Mouse (Mus musculus) left cerebral cortex, adult 8-10 months (tissue): ENCODE measurements at regions not wholly inside any gene's neighbourhood (a gene's known extent, or its start where the extent isn't known, plus 50 kb on each side); places are given as distances from the start of the nearest gene placed in this dataset.

ENCODE experiments used
- DNase-seq, 2 experiments: peaks; one replicate each; pipeline ENCODE4 v3.0.0; 2022; ENCODE audit warnings: low spot score in 2 of 2

DNA sequence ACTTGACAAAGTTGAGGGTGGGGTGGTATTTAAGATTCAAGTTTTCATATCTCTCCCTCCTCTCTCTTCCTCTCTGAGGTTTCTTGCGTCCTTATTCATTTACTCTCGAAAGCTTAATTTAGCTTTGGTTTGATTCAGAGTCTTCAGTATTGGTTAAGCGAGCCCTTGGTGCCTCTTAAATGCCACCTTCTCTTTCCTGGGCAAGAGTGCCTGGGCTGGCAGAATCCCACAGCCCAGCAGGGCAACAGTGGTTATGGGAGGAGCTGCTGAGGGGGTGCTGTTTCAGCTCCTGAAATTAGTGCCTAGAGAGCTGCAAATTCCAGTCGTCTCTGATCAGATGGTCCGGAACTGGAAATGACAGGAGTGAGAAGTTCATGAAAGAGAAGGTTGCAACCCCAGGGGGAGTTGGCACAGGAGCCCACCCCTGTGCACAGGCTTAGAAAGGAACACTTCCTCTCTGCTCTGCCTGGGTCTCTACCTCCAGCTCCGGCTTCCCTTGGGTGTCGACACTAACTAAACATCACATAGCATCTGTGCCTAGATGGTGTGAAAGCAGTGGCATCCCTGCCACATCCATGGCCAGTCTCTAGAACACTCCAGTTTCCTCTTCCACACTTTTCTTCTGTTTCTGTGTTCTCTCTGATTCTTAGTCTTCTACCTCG is 125.2 kb upstream of the Tent5a start:
- no peak for DNase-seq

DNA sequence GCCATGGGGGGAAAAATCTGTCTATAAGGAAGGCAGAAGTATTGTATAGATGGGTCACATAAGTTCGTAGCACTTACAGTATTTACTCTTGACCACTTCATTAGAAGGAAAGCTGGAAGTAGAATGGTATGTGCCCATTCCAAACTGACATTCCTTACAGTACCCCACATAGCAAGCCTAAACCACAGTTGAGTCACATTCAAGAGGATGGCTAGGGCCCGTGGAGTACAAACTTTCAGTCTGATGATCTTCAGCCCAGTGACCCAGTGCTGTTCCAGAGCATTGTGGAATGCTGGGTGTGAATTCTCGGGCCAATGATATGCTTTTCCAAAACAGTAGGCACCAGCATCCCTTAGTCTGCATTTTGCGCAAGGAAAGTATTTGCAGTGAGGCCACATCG is 124.2 kb upstream of the Tent5a start:
- DNase-seq = no peak

DNA sequence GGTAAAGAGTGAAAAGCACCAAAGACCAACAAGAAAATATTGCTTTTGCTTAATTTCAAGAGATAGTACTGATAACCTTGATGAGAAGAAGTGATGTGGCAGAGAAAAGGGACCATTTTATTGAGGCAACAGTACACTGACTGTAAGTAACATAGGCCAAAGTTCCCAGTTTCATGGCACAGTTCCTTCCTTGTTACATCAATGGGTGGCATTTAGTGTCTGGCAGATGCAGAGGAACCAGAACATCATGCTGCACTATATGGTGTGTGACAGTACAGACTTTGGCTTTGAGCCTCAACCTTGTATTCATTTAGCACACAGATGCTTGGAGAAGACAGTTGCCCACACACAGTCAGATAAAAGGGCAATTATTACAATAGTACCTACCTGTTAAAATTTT is 123.7 kb upstream of the Tent5a start:
- DNase-seq = no peak

DNA sequence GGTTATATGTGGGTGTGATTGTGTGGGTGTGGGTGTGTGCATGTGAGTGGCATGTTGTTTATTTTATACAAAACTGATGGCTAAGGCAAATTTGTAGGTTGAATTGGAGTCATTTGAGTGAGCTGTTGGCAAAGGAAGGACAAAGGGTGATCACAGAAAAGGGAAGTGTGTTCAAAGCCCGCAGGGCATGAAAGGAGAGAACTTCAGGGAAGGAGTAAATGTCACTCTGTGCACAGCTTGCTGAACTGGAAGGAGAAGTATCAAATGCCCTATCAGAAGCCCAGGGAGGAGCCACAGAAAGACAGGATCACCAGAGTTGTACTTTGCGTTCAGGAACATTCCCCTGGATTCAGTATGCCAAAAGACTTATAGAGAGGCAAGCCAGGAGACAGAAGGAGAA is 122.3 kb upstream of the Tent5a start:
- DNase-seq = no peak

DNA sequence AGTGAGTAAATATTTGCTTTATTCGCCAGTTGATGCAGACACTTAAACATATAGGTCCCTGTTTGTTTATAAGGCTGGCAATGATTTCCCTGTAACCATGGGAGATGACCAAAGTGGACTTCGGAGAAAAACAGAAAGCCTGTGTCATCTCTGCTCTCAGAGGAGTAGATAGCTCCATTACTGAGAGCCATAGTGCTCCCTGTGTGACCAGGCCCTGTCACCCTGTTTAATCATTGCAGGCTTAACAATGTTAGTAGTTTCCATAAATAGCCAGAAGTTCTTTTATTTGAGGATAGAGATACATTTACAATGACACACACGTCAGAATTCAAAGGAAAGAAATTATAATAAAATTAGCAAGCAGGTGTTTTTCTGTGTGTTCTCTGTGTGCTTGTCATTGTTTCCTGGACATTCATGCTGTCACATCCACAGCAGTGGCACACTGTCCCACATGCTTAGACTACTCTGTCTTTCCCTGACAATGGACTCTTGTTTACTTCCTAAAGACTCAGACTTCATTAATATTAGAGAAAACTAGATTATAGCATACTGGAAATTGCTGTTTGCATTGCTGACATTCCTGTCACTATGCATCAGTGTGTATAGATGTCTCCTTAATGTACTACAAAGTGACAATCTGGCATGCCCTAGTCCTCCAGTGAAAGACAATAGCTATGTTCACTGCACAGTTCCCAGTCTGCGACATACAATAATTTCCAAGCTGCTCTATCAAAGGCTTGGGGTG is 115.8 kb upstream of the Tent5a start:
- DNase-seq = no peak

DNA sequence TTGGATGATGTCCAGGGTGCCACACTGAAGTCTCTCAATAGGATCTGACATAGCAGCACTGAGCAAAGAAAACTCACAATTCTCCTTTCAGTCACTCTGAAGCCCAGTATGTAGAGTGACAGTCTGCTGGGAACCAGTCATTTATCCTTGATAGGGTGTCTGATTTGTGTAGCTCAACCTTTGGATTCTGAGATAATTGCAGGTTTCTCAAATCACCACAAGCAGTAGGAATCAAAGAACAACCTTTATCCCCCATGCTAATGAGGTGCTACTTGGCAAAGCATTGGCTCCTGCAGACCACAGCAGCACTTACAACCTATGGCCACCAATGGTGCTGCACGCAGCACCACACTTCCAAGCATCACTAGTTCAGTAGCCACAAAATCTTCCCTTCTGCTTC is 112.5 kb upstream of the Tent5a start:
- DNase-seq = no peak

DNA sequence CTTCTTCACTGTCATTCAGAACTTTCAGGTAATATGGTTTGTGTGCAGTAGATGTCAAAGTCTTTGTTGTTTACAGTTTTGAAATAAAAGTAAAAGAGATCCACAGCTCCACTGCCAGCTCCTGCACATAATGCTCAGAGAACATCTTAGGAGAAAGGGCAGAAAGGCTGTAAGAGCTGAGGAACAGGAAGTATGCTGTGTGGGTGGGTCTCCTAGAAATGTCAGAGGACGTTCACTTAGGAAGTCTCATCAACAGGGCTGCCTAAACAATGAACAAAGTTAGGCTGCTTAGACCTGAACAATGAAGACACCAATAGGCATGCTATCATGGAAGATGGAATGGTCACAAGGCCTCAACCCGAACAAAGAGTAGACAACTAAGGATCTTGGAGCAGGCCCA is 105.1 kb upstream of the Tent5a start:
- no peak for DNase-seq

DNA sequence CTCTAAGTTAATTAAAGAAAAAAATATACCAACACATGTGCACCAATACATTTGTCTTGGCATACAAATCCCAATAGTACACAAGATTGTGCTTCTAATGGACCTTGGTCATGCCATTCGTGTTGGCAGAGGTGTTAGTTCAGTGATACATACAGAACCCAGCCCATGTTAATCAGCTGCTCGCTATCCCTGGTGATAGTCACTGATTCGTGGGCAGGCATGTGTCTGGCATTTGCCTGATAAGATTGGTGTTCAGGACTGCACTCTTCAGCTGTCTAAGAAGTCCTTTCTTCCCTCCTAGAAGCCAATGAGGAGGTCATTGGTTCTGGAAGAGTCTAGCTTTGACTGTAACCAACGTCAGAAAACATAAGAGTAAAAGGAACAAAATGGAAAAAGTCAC is 99.7 kb upstream of the Tent5a start:
- DNase-seq = no peak

DNA sequence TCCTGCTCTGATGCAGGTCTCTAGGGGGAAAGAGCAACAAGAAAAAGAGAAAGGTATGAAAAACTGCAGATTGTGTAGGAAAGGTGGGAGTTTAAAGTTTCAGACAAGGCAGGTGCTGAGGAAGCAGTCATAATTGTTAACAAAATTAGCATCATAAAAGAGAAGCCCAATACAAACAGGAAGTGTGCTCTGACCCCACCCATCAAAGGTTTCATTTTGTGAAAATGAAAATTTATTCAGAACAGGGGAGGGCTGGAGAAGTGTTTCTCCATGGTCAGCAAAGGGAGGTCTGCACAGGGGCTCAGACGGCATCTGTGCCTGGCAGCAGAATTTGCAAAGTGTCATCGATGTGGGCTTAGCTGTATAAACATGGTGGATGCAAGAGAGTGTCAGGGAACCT is 96.8 kb upstream of the Tent5a start:
- no peak for DNase-seq

DNA sequence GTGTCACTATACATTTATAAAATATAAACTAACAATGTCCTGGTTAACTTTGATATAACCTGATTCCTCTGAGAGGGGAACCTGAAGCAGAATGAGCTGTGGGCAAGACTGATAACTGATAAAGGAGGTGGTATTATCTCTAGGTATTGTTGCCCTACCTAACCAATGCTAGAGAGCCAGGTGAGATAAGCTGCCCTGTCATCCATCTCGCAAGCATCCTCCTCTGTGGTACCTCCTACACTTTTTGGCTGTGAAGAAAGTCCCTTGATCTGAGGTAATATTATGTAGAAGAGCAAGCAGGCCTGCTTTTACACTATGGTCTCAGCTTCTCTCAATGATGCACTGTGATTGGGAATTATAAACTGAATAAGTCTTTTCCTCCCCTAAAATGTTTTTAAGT is 87.2 kb upstream of the Tent5a start:
- no peak for DNase-seq

DNA sequence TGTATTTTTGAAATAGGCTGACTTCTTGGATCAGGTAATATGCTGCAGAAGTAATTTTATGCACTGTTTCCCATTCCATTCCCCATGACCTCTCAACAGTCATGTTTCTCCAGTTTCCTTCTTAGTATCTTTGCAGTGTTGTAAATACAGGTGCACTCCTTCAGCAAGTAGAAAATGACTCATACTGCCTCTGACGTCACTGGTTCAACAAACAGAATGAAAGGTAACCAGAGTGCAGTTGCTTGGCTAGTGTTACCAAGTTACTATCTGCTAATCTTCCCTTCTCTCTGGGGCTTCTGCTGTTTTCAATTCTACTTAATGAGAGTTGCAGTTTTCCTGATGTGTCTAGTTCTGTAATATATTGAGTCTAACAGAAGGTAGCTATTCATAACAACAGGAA is 86.7 kb upstream of the Tent5a start:
- DNase-seq = no peak

DNA sequence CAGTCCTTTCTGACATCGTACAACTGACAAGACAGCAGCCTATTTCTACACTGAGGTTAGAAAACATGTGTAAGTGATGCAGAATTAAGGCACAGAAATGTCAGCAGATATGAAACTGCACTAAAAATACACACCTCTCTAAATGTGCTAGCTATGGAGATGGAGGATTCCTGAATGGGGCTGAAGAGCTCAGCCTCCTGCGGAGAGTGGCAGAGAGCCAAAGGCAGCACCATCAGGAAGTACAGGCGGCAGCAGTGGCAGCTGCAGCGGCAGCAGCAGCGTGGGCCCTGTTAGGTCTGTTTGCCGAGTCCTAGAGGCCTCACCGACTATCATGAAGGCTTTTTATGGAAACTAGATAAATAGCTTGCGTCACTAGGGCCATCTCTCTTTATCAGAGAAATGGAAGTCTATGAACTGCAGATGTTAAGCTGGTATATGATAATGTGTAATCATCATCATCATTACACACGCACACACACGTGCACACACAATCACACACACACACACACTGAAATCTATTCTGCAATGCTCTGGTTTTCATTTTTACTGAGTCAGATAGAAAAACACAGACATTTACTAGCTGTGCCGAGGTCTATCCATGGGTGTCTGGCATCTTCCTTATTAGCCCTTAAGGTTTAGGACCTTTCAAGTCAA is 83.6 kb upstream of the Tent5a start:
- peak; percentile 25 to 84 for DNase-seq

DNA sequence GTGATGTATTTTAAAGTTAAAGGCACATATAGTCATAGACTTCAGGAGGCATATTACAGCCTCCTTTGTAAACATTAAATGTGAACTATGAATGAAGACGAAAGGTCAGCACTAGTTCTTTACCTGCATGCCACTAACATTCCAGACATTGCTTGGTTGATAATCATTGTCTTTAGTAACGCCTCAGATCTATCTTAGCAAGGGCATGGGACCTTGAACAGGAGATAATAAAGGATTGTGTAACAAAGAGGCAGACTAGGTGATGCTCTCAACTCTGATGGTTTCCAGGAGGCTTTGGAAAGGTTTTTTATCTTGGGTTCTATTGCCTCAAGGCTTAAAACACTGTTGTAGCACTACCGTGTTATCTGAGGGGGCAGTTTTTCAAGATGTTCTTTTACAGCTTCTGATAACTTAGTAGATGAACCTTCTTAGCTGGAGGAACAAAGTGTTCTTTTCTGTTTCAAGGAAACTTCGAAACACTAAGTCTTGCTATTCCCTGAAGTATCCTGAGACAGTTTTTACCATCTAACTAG is 82.9 kb upstream of the Tent5a start:
- no peak for DNase-seq

DNA sequence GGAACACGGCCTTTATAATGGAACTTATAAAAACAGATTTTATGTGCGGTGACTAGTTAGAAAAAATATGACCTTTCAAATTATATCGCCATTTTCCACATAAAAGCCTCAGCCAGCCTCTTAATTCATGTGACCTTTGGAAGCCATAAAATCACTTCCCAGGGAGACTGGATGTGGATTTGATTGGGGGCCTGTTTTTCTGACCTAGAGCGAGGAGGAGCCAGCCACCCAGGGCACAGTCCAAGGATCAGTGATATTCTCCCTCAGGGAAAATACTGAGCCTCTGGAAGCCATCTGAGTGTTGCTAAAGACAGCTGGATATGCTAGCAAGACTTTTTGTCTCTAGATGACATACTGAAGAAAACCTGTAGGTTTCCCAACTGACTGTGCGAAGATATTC is 81.3 kb upstream of the Tent5a start:
- no peak for DNase-seq

DNA sequence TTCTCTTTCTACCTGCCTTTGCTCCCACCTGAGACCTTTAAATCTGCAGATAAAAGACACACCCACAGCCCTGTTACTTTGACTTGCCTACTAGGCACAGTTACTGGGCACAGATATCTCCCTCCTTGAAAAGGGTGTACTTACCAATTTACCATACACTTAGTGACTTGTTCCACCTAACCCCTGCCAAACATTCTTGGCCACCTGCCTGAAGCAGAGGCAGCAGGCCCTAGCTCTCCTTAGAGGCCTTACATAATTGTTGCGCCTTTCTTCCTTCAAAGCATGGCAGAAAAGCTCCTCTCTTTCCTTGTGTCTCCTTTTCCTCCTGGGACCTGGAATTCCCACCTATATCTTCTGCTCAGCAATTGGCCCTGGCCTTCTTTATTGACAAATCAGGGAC is 80.4 kb upstream of the Tent5a start:
- no peak for DNase-seq

DNA sequence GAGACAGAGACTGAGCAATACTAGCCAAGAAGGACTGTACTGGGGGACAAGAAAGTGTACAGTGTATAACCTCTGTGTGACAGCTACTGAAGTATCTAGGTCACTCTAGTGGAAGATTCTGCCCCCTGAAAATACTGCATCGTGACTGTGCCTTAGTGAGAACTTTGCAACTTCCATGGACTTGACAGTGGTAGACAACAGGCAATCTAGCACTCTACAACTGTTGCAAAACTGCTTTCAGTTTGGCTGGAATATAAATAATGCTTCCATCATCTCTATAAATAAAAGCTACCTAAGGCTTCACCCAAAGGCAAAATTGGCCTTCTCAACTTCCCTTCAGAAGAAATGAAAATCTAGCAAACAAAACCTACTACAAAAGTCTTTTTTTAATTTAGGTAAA is 74.6 kb upstream of the Tent5a start:
- no peak for DNase-seq

DNA sequence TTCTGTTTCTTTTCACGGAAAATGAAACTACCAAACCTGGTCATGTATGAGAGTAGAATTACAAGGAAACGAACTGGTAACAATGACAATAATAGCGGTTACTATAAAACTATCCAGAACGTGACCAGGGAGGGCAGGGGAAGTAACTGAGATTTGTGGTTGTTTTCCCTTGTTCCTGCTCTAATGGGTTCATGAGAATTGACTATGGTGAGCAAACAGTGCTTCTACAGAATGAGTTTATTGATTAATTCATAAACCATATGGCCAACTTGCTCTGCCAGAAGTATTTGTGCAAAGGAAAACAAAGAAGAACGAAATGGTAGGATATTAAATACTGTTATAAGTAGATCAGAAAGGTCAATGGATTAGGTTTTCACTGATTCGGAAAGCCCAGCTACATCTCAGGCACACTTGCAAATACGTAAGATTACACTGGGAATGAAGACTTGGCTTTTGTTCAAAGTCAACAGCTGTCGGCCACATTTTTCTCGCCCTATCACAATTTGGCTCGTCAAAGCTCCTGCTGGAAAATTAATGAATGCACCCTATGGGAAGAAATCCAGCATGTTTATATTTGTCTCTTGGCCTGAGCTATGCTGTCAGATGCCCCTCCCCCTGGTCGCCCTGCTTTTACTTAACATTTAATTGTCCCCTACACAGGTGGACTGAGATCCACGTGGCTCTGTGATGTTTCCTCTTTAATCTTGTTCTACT is 73.6 kb upstream of the Tent5a start:
- no peak for DNase-seq

DNA sequence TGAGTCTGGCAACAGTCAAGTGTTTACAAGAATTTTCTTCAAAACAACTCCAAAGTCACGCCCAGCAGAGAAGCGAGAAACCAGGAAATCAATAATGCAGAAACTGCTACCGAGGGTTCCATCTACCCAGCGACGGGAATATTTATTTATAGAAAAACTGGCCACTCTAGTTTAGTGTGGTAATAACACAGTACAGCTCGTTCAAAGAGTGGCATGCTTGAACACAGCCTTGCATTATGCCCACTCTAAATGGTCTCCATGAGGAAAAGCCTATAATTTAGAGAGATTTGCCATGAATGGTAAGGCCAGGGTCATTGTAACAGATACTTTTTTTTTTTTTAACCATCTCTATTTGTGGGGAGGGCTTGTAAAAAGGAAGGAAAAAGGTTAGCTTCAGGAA is 67.8 kb upstream of the Tent5a start:
- DNase-seq = no peak

DNA sequence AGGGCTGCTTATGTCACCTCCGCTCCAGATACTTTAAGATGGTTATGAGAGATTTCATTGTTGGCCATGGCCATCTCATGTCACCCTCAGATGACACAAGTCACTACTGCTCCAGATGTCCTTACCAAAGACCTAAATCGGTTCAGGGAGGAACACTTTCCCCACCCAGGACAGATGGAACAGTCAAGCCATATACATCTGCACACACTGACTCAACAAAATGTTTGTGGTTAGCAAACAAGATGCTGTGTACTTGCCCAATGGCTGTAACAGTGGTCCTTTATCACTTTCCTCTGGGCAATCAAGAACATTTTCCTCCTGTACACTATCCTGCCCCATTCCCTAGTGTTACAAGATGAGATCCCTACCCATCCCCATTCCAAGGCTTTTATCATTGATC is 64.1 kb upstream of the Tent5a start:
- no peak for DNase-seq

DNA sequence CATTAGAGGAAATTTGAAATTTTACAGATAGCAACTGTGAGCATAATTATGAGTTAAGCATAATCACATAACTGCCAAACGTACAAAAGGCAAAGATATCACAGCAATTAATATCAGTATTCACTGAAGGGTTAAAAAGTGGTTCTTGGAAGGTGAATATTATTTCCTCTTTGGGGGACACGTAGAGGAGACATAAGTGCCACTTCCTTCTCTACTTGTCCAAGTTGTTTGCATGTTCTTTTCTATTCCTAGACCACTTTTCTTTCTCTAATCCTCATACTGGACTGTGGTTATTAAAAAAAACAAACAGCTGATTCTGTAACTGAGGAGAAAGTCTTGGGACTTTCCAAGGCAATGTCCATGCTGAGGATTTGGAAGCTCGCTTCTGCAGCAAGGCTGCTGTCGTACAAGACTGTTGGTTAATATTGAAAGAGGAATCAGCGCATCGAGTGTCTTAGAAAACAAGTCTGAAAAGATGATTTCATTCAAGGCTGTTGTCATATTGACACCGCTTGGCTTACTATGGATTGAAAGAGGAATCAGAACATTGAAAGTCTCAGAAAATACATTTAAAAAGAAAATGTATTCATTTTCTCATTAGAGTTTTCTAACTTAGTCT is 61.7 kb upstream of the Tent5a start:
- no peak for DNase-seq

DNA sequence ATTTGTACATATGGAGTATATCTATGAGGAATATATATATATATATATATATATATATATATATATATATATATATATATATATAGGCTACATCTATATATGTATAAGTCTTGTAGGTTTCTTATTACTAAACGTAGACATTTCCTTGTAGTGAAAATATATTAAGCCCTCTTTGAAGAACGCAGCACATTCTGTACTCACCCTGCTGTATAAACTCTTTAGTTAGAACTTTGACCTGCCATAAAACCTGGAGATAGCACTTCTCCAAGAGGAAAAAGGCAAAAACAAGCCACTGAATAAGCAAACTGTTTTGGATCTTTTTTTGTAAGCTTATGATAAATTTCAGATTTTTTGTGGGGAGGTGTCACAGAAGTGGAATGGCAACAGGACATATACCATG is 55.3 kb upstream of the Tent5a start:
- no peak for DNase-seq

DNA sequence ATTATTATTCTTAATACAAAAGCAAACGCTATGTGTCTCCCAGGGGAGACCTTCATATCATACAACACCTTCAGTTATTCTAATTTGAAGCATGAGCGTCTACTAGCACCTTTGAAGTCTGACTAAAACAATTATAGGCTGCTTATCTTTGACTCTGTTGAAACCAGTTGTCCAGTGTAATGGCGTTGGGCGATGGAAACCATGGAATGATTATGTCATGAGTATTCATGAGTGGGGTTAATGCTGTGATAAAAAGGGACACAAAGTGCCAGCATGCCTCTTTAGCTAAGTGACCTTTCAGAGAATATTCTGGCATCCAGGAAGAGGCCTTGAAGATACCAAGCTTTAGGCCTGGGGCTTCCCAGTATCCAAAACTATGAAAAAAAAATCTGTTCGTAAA is 53.6 kb upstream of the Tent5a start:
- no peak for DNase-seq
